Mouse (Mus musculus): ENCODE data around the gene Iqck. TPM values are rescaled to one million over a fixed set of nuclear protein-coding genes. Genes with fewer than 3 reads are reported as not detected.
A peak's percentile ranks its signal among the peaks of the same experiment; 100 is the strongest.

Gene Iqck
- polyA plus RNA-seq, 1 experiment from 2014 or later, result 2.0 TPM

DNA sequence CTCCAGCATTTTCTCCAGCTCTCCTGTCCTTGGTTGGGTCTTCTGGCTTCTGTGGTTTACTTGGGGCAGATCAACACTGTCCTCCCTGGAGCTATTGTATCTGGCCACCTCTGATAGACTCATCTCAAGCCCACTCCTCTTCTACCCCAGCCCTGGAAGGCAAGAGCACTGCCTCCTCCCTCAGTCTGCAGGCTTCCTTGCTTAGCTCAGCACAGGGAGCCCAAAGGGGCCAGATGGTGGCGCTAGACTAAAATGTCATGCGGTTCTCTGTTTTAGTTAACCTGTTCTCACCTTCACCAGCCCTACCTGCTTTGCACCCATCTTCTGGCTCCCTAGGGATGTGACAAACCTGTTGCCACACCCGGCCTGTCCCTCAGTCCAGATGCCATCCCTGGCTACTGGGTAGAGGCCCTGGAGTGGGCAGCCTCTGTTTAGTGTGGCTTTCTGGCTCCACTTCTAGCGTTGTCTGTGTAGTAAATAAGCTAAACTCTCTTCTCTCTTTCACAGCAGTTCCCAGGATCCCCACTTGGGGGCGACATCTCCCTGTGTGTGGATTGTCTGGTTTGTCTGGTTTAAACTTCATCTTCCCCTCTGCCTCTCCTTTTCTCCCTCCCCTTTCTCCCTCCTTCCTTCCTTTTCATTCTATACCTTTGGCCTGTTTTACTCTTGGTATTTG is 155.4 kb downstream of the Iqck start:
- no peak overlapping the region for H3K4me3 ChIP-seq (replicated peaks)
- 24% methylated on average over 5 of the region's 5 CpGs for WGBS
- ATAC-seq, result no peak

GRCm38 (mm10) chr7:119015736-119016135 is 160.2 kb downstream of the Iqck start:
- Histone ChIP-seq H3K4me3 (replicated peaks) (no peak overlapping the region), H3K4me1 (replicated peaks) (no peaks in the 10 kb centered on the region), H3K36me3 (no peaks in the 10 kb centered on the region), H3K4me2 (replicated peaks) (no peak overlapping the region), H3K9ac (no peak overlapping the region), H3K9me3 (no peaks in the 10 kb centered on the region), H3K27me3 (replicated peaks) (no peaks in the 10 kb centered on the region), H3K27ac (no peak overlapping the region)
- WGBS, result 3% methylated on average over 3 of the region's 3 CpGs
- no peak for ATAC-seq

More for the DNA sequence above, 155.4 kb downstream of the Iqck start:
- Histone ChIP-seq H3K9me3 (no peaks in the 10 kb centered on the region), H3K9ac (no peak overlapping the region), H3K27me3 (replicated peaks) (no peaks in the 10 kb centered on the region), H3K36me3 (no peaks in the 10 kb centered on the region), H3K27ac (no peak overlapping the region), H3K4me1 (replicated peaks) (no peaks in the 10 kb centered on the region), H3K4me2 (replicated peaks) (no peak overlapping the region)

DNA sequence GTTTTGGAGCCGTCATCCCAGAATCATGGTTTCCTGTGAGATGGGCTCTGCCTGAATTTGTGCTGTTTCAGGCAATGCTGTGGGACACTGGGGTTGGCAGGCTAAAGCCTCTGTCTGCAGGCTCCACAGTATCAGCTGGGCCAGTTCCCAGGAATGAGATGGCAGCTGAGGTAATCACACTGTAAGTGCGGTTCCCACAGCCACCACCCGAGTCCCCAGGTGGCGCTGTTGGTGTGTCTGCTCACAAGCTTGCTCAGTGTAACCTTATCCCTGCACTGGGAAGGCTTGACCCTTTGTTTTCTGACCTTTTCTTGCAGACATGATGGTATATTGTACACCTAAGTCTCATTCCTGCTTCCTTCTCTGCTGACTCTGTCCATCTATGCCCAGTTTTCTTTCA is 164.0 kb downstream of the Iqck start:
- Histone ChIP-seq H3K27ac (no peak overlapping the region), H3K4me2 (replicated peaks) (no peak overlapping the region), H3K27me3 (replicated peaks) (no peaks in the 10 kb centered on the region), H3K4me1 (replicated peaks) (no peaks in the 10 kb centered on the region), H3K9ac (no peak overlapping the region), H3K36me3 (no peaks in the 10 kb centered on the region), H3K4me3 (replicated peaks) (no peak overlapping the region), H3K9me3 (no peaks in the 10 kb centered on the region)
- ATAC-seq, result peak; percentile 84
- WGBS, result 14% methylated on average over 4 of the region's 4 CpGs

Other genes with a start within 250 kb of the Iqck start
- 124 and 127 TPM in 2 replicates for gene Gde1, start 150.0 kb upstream of the Iqck start, polyA plus RNA-seq (2015; fragmentation: Nextera tagmentation; extraction: Ambion mirVana)
- 10.0 and 10.7 TPM in 2 replicates for gene Ccp110, start 143.2 kb upstream of the Iqck start, polyA plus RNA-seq (2015; fragmentation: Nextera tagmentation; extraction: Ambion mirVana)
- gene Vps35l, start 115.5 kb upstream of the Iqck start, polyA plus RNA-seq (2015; fragmentation: Nextera tagmentation; extraction: Ambion mirVana), result 71.3 and 72.6 TPM in 2 replicates
- 87.7 and 99.4 TPM in 2 replicates for gene Knop1, start 502 bp downstream of the Iqck start, polyA plus RNA-seq (2015; fragmentation: Nextera tagmentation; extraction: Ambion mirVana)
- 3.3 TPM in 2 replicates for gene Gprc5b, start 139.5 kb downstream of the Iqck start, polyA plus RNA-seq (2015; fragmentation: Nextera tagmentation; extraction: Ambion mirVana)